Comparison of ENCODE assay signal across 22 mouse cellular contexts in genomic region chr10:119109207-119109606, GRCm38 (mm10).
A peak's percentile ranks its signal among the peaks of the same experiment; 100 is the strongest.
DNase-seq lines count a peak whose midpoint lies in the region; ATAC-seq and TF ChIP-seq lines count a peak whose summit lies in the region.
"Had no signal": no experiment of that assay in that cellular context is flagged by ENCODE, and none has a peak within 500 bp of the region (broad histone marks: within the 10 kb centered on the region; RNA-seq: fewer than 3 reads in every experiment).

No protein-coding gene starts in this region.

- no peak for TF ChIP-seq CTCF in lung, postnatal 0 days (IDR thresholded peaks at IDR 0.05)

- no peak overlapping the region for H3K27ac ChIP-seq in lung, postnatal 0 days (ENCODE audit: low read length)
- no peak overlapping the region for H3K27ac ChIP-seq in ES-E14 (ENCODE audit: insufficient read depth, low read depth, low read length, poor library complexity, severe bottlenecking)
- H3K27ac ChIP-seq in stomach, embryonic 16.5 days (ENCODE audit: low read length), result no peak overlapping the region
- H3K27ac ChIP-seq: forebrain, embryonic 13.5 days; hindbrain, embryonic 10.5 days; limb, embryonic 15.5 days; liver, embryonic 14.5 days; midbrain, embryonic 10.5 days had no signal

- H3K27me3 ChIP-seq in lung, postnatal 0 days (replicated peaks; ENCODE audit: insufficient read depth, low read length), result no peaks in the 10 kb centered on the region
- no peaks in the 10 kb centered on the region for H3K27me3 ChIP-seq in stomach, embryonic 16.5 days (ENCODE audit: control insufficient read depth, insufficient read depth, low read length)
- H3K27me3 ChIP-seq: forebrain, embryonic 13.5 days; limb, embryonic 15.5 days had no signal

- H3K9me3 ChIP-seq in lung, postnatal 0 days (ENCODE audit: low read length), result no peaks in the 10 kb centered on the region
- H3K9me3 ChIP-seq in ES-E14 (ENCODE audit: control insufficient read depth, insufficient read depth, low read depth, low read length), result no peaks in the 10 kb centered on the region
- no peaks in the 10 kb centered on the region for H3K9me3 ChIP-seq in stomach, embryonic 16.5 days (replicated peaks; ENCODE audit: control insufficient read depth, low read length)
- H3K9me3 ChIP-seq: forebrain, embryonic 13.5 days; hindbrain, embryonic 10.5 days; limb, embryonic 15.5 days; midbrain, embryonic 10.5 days had no signal

- H3K36me3 ChIP-seq in lung, postnatal 0 days (ENCODE audit: insufficient read depth, low read length), result no peaks in the 10 kb centered on the region
- no peaks in the 10 kb centered on the region for H3K36me3 ChIP-seq in ES-E14 (ENCODE audit: control insufficient read depth, insufficient read depth, low read length, poor library complexity, severe bottlenecking)
- no peaks in the 10 kb centered on the region for H3K36me3 ChIP-seq in stomach, embryonic 16.5 days (ENCODE audit: control insufficient read depth, insufficient read depth, low read length)
- H3K36me3 ChIP-seq: hindbrain, embryonic 10.5 days; limb, embryonic 15.5 days; midbrain, embryonic 10.5 days had no signal

- no peak overlapping the region for H3K9ac ChIP-seq in lung, postnatal 0 days (replicated peaks; ENCODE audit: low read depth)
- H3K9ac ChIP-seq in ES-E14 (ENCODE audit: insufficient read depth, low read depth, low read length, poor library complexity, severe bottlenecking), result no peak overlapping the region
- no peak overlapping the region for H3K9ac ChIP-seq in stomach, embryonic 16.5 days (ENCODE audit: low read length)
- H3K9ac ChIP-seq: forebrain, embryonic 13.5 days; limb, embryonic 15.5 days; liver, embryonic 14.5 days had no signal

- H3K4me2 ChIP-seq in lung, postnatal 0 days (replicated peaks; ENCODE audit: low read depth, low read length), result no peak overlapping the region
- H3K4me2 ChIP-seq in stomach, embryonic 16.5 days (ENCODE audit: low read depth, low read length), result no peak overlapping the region
- H3K4me2 ChIP-seq: forebrain, embryonic 13.5 days; heart, embryonic 11.5 days; limb, embryonic 15.5 days had no signal

- in situ Hi-C loops in ES-E14 (cut with MboI; ENCODE audit: low sequenced_read_pairs in 2 of 2, unreplicated experiment in 2 of 2), result no loop called here

- DNase-seq in heart, adult 11 months, result peak; percentile 79
- DNase-seq in heart, postnatal 25 days (ENCODE audit: low spot score), result no peak
- DNase-seq in lung, postnatal 0 days (ENCODE audit: low spot score), result no peak
- DNase-seq in lung, postnatal 10 days, result no peak
- peak; percentile 24 for DNase-seq in ES-E14 (ENCODE audit: low read depth, low spot score)
- DNase-seq in embryo, embryonic 10.5 days (ENCODE audit: low spot score), result no peak
- DNase-seq: adrenal gland, postnatal 25 days; cerebellum, adult 8-10 months; cerebellum, postnatal 36 days; kidney, adult 18-20 months; kidney, postnatal 10 days; left cerebral cortex, postnatal 4 days; thymus, adult 2 months; thymus, postnatal 4 days had no signal

- no peak overlapping the region for H3K4me3 ChIP-seq in lung, postnatal 0 days (ENCODE audit: low read depth, low read length)
- H3K4me3 ChIP-seq in ES-E14 (ENCODE audit: insufficient read depth in 1 of 2, low read depth in 1 of 2, low read length in 2 of 2, poor library complexity in 1 of 2, severe bottlenecking in 1 of 2), result no peak overlapping the region
- no peak overlapping the region for H3K4me3 ChIP-seq in stomach, embryonic 16.5 days (replicated peaks; ENCODE audit: low read length)
- H3K4me3 ChIP-seq: forebrain, embryonic 13.5 days; hindbrain, embryonic 10.5 days; limb, embryonic 15.5 days; midbrain, embryonic 10.5 days had no signal

- no peaks in the 10 kb centered on the region for H3K4me1 ChIP-seq in lung, postnatal 0 days (ENCODE audit: insufficient read depth, low read depth, low read length)
- H3K4me1 ChIP-seq in ES-E14 (ENCODE audit: control insufficient read depth in 2 of 2, insufficient read depth in 2 of 2, low read length in 2 of 2, poor library complexity in 1 of 2), result peaks cover 3 to 12% of the 10 kb centered on the region in 2 experiments; a peak in 2 of 4 replicates
- H3K4me1 ChIP-seq in stomach, embryonic 16.5 days (ENCODE audit: control insufficient read depth, insufficient read depth, low read length), result no peaks in the 10 kb centered on the region

- WGBS in lung, postnatal 0 days, result 67% methylated on average over 4 of the region's 4 CpGs
- 72% methylated on average over 4 of the region's 4 CpGs for WGBS in stomach, embryonic 16.5 days

- no peak for TF ChIP-seq EP300 in lung, postnatal 0 days (IDR thresholded peaks at IDR 0.05)

- intact Hi-C loops in heart, postnatal 25 days (cut with DNase I), result no loop called here

- peak; percentile 56; the same call in 1 of the 2 replicates for ATAC-seq in lung, postnatal 0 days
- ATAC-seq in stomach, embryonic 16.5 days (ENCODE audit: insufficient read depth, low FRiP score), result peak; percentile 56; the same call in 1 of the 2 replicates
- ATAC-seq: forebrain, embryonic 13.5 days; hindbrain, embryonic 16.5 days had no signal

TF ChIP-seq in ES-E14, 5 proteins besides CTCF, POLR2A, EP300 and RAD21:
- no peak for TF ChIP-seq CHD2 (IDR thresholded peaks at IDR 0.05; ENCODE audit: low read depth, low read length)
- no peak for TF ChIP-seq ZC3H11A (IDR thresholded peaks at IDR 0.05; ENCODE audit: borderline replicate concordance, low read depth, low read length)
- no peak for TF ChIP-seq HCFC1 (IDR thresholded peaks at IDR 0.05; ENCODE audit: borderline replicate concordance, insufficient read depth, low read length)
- no peak for TF ChIP-seq MAFK (IDR thresholded peaks at IDR 0.05; ENCODE audit: insufficient read depth, low read depth, low read length)
- no peak for TF ChIP-seq ZNF384 (IDR thresholded peaks at IDR 0.05; ENCODE audit: low read depth, low read length)

Comparison
In these comparisons a context has a peak if more than half of its experiments do, and no peak if none do; other contexts are left out.
1. DNase-seq: peak in heart, adult 11 months (single experiment) and ES-E14 (single experiment); none in heart, postnatal 25 days (single experiment), lung, postnatal 0 days (single experiment), lung, postnatal 10 days (single experiment) and embryo, embryonic 10.5 days (single experiment).